Mouse (Mus musculus): ENCODE results near the gene Tex46.
A peak's percentile ranks its signal among the peaks of the same experiment; 100 is the strongest.

Gene Tex46

GRCm38 (mm10) chr4:136631237-136631994, 21.2 kb downstream of the Tex46 start:
- DNase-seq (ENCODE audit: low read depth, low spot score), result no peak

- DNase-seq (ENCODE audit: low read depth, low spot score), result no peak
These were observed 25.8 kb downstream of the Tex46 start for GRCm38 (mm10) chr4:136635995-136636394.

- DNase-seq (ENCODE audit: low read depth, low spot score), result no peak
These were observed 26.3 kb downstream of the Tex46 start for GRCm38 (mm10) chr4:136636511-136636910.

- DNase-seq (ENCODE audit: low read depth, low spot score), result no peak
These were observed 26.8 kb downstream of the Tex46 start for GRCm38 (mm10) chr4:136636983-136637562.

GRCm38 (mm10) chr4:136637563-136638229, 27.5 kb downstream of the Tex46 start:
- DNase-seq (ENCODE audit: low read depth, low spot score), result no peak

GRCm38 (mm10) chr4:136638230-136638750, 28.1 kb downstream of the Tex46 start:
- DNase-seq (ENCODE audit: low read depth, low spot score), result no peak

- DNase-seq (ENCODE audit: low read depth, low spot score), result no peak
These were observed 28.7 kb downstream of the Tex46 start for GRCm38 (mm10) chr4:136638890-136639289.

GRCm38 (mm10) chr4:136648922-136649479, 38.8 kb downstream of the Tex46 start:
- DNase-seq (ENCODE audit: low read depth, low spot score), result peak; percentile 57

- no peak for DNase-seq (ENCODE audit: low read depth, low spot score)
These were observed 39.4 kb downstream of the Tex46 start for GRCm38 (mm10) chr4:136649480-136650196.

- DNase-seq (ENCODE audit: low read depth, low spot score), result no peak
These were observed 40.0 kb downstream of the Tex46 start for GRCm38 (mm10) chr4:136650261-136650660.

GRCm38 (mm10) chr4:136651357-136651811, 41.1 kb downstream of the Tex46 start:
- DNase-seq (ENCODE audit: low read depth, low spot score), result no peak

GRCm38 (mm10) chr4:136651882-136652527, 41.8 kb downstream of the Tex46 start:
- no peak for DNase-seq (ENCODE audit: low read depth, low spot score)

GRCm38 (mm10) chr4:136652528-136652910, 42.3 kb downstream of the Tex46 start:
- no peak for DNase-seq (ENCODE audit: low read depth, low spot score)

- DNase-seq (ENCODE audit: low read depth, low spot score), result no peak
These were observed 42.8 kb downstream of the Tex46 start for GRCm38 (mm10) chr4:136653019-136653418.

GRCm38 (mm10) chr4:136653692-136654234, 43.5 kb downstream of the Tex46 start:
- DNase-seq (ENCODE audit: low read depth, low spot score), result no peak

- DNase-seq (ENCODE audit: low read depth, low spot score), result no peak
These were observed 47.7 kb downstream of the Tex46 start for GRCm38 (mm10) chr4:136657914-136658313.
